Mouse (Mus musculus) hindbrain, embryonic 11.5 days (tissue): Measurements from ENCODE around the gene Ppp2r3a. TPM values are rescaled to one million over a fixed set of nuclear protein-coding genes. Genes with fewer than 3 reads are reported as not detected.

Experiments
- polyA plus RNA-seq: library from polyadenylated mRNA; unstranded; fragments of >200 nt; fragmentation: Nextera tagmentation; extraction: Ambion mirVana; gene quantifications from 2 replicates; pipeline ENCODE4 v1.2.1, GENCODE M21; 2014

The Ppp2r3a gene
- polyA plus RNA-seq, 1 experiment from 2014 or later, result 21.4 TPM

Other genes starting within 250 kb of the Ppp2r3a start
- 14.3 and 18.0 TPM in 2 replicates for gene Pccb, start 216.9 kb downstream of the Ppp2r3a start, polyA plus RNA-seq
- gene Msl2, start 177.7 kb downstream of the Ppp2r3a start, polyA plus RNA-seq, result 5.9 and 6.7 TPM in 2 replicates